Mouse (Mus musculus): ENCODE data around the gene Selenos.

Selenos gene

GRCm38 (mm10) chr7:66087652-66088051, 8.2 kb downstream of the Selenos start:
- DNase-seq, result no peak

GRCm38 (mm10) chr7:66088077-66088476, 8.6 kb downstream of the Selenos start:
- no peak for DNase-seq

DNA sequence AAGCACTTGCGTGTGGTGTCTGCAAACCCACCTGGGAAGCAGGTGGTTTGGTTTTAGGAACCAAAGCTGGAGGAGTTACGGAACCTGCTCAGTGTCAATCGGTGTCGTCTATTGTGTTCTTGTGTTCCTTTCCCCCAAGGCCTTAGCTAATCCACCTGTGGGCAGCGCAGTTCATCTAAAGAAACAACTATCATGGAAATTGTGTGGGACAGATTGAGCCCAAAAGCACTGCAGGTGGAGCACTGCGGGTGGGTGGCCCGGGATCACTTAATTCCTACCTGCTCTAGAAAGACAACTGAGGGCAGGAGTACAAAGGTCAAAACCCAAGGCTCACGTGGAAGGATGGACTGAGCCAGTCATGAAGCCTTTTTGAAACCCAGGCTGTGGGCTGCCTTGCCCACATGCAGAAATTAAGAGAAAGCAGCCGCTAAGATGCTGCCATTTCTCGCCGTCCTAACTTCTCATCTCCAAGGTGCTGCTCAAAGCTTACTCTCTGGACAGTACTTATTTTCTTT, 11.3 kb downstream of the Selenos start:
- no peak for DNase-seq

DNA sequence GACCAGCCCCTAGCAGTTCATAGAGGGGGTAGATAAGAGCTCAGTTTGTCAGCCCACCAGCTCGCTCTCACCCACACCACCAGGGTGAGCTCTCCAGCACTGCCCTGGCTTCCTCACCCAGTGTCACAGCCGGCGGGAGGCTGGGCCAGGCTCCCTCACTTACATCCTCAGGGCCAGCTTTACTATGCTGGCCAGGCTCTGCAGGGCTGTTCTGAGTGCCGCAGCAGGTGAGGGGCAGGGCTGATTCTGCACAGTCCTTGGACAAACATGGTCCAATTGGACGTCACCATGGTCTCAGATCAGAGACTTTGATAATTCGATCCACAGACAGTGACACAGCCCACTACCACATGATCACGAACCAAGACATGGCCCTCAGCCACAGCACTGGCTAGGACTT, 12.1 kb downstream of the Selenos start:
- no peak for DNase-seq

GRCm38 (mm10) chr7:66092656-66093055, 13.2 kb downstream of the Selenos start:
- DNase-seq, result peak; percentile 39

DNA sequence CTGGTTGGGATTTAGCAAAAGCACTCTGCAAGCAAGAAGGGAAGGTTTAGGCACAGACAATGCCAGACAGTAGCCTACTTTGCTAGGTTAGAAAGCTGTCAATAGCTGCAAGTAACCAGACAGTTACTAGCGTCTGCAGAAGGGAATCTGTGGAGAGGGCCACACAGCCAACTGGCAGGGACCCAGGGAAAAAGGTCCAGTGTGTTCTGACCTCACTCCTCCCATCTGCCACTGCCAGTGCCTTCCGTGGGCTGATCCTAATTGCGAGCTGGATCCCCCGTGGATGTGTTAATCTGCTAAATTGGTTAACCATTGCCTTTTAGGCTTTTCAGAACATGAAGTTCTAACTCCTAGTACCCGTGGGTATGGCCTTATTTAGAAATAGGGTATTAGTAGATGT, 14.7 kb downstream of the Selenos start:
- peak; percentile 58 for DNase-seq

GRCm38 (mm10) chr7:66098803-66099202, 19.4 kb downstream of the Selenos start:
- no peak for DNase-seq

GRCm38 (mm10) chr7:66101866-66102265, 22.4 kb downstream of the Selenos start:
- no peak for DNase-seq

DNA sequence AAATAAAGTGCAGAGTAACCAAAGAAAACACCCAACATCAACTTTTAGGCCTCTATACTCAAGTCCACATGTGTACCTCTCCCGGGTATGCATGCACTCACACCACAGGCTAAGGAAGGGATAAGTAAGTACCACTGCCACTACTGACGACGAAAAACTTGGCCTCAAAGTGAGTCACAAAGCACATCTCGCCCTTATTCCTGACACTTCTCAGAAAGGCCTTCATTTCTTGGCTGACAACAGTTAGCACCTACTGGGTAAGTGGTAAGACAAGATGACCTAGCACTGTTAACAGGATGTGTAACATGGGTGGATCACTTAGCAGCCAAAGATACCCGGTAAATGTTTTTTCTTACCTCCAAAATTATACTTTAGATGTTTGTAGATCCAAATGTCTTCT, 25.1 kb downstream of the Selenos start:
- DNase-seq, result no peak

DNA sequence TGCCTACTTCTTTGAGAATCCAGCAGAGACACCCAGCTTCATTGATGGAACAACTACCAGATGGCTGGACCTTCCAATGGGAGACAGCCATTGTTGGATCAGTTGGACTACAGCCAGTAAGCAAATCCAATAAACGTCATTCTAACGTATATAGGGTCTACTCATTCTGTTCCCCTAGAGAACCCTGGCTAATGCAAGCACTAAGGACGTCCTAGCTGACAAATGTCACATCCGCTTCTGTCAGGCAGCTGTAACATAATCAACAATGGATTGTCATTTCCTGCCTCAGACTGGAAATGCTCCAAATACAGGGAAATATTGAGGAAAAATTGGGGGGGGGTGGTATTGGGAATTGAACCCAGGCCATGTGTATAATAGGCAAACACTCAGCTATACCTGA, 26.3 kb downstream of the Selenos start:
- no peak for DNase-seq

GRCm38 (mm10) chr7:66106581-66107056, 27.2 kb downstream of the Selenos start:
- no peak for DNase-seq

- no peak for DNase-seq
Measured at GRCm38 (mm10) chr7:66107206-66107605, 27.8 kb downstream of the Selenos start.

DNA sequence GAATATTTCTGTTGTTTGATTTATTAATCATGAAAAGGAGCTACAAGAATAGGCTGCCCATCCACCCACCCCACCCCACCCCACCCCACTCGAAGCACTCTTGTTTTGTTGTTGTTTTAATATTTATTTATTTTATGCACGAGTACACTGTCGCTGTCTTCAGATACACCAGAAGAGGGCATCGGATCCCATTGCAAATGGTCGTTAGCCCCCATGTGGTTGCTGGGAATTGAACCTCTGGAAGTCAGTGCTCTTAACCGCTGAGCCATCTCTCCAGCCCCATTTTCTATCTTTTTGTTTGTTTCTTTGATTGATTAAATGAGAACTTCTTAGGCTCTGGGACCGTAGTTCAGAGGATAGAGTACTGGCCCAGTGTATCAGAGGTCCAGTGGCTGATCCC, 28.5 kb downstream of the Selenos start:
- no peak for DNase-seq

- peak; percentile 88 for DNase-seq
Measured at GRCm38 (mm10) chr7:66108961-66109854, 29.8 kb downstream of the Selenos start, which contains the start of gene Chsy1. Gene Chsy1, plus strand, starts transcription at chr7:66109515.

DNA sequence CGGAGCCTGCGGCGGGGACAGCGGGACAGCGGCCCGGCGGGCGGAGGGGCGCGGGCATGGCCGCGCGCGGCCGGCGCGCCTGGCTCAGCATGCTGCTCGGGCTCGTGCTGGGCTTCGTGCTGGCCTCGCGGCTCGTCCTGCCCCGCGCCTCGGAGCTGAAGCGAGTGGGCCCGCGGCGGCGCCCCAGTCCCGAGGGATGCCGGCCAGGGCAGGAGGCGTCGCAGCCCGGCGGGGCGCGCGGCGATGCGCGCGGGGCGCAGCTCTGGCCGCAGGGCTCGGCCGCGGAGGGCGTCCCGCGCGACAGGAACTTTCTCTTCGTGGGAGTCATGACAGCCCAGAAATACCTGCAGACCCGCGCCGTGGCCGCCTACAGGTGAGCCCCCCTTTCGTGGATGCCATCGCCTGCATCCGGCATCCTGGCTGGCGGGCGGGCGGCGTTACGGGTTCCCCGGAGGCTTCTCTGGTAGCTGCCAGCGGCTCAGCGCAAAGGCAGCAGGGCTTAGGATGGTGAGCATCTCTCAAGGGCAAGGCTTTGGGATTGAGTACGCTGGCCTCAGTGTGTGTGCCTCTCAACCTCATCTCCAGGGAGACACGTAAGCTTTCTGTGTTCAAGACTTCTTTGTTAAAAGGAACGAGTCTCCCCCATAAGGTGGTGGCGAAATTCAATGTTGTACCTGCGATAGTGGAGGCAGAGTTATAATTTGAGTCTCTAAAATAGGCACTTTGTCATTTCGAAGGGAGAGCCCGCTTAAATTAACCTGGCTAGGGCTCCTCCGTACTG, 30.6 kb downstream of the Selenos start:
- DNase-seq, result peak; percentile 56

GRCm38 (mm10) chr7:66110636-66111112, 31.2 kb downstream of the Selenos start:
- no peak for DNase-seq

- DNase-seq, result no peak
Measured at GRCm38 (mm10) chr7:66111211-66111610, 31.8 kb downstream of the Selenos start.

DNA sequence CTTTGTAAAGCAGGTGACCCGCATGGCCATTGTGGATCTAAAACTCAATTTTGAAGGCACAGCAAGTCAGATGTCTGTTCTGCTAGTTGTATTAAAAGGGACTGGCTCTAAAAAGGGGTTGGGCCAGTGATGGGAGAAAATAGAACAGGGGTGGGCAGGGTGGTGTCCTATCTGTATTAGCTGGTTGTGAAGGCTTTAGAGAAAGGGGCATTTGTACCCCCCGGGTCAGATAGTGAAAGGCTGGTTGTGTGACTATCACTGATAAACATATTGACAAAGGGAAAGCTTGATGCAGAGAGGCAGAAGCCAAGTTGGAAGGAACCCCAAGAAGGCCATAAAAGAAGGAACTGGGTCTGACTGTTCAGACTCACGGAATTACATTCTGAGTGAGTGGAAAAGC, 34.1 kb downstream of the Selenos start:
- DNase-seq, result no peak

DNA sequence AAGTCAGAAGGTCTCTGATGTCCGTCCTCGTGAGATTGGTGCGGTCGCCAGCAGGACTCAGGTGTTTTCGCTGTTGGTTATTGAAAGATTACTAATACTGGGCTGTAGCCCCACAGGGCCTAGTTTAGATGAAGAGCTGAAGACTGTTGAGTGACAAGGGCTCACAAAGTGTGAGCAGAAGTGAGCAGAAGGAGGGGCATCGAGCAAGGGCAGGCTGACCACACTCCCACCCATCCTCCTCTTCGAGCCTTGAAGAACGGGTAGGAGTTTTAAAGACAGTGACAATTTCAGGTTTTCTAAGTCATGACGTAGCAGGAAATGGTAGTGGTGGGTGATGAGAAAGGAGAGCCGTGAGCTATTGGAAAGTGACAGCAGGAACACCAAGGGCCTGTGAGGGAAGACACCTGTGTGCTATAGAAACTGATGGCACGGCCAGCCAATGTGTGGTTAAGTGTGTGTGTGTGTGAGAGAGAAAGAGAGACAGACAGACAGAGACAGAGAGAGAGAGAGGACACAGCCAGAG, 36.4 kb downstream of the Selenos start:
- no peak for DNase-seq

DNA sequence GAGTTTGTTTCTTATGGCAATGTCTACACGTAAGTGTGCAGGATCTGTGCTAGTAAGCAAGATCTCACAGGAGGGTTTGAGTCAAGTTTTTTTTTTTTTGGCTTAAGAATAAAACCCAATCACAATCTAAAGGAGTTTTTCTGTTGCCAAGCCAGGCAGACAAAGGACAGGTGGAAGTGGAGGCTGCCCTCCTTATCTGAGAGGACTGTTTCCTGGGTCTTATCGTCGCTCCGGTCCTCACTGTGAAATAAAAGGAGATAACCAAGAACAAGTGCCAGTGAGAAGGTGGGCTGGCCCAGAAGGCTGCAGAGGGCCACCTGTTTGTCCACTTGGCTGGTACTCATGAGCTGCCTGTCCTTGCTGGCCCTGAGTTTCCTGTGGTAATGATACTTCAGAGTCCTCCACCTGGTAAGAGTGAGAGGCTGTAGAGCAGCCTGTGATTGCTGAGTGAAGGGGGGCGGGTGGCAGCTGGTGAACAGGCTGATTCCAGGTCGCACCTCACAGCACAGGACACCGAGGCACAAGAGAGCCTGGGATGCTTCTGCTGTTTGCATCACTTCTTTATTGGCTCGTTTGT, 37.5 kb downstream of the Selenos start:
- DNase-seq, result no peak

DNA sequence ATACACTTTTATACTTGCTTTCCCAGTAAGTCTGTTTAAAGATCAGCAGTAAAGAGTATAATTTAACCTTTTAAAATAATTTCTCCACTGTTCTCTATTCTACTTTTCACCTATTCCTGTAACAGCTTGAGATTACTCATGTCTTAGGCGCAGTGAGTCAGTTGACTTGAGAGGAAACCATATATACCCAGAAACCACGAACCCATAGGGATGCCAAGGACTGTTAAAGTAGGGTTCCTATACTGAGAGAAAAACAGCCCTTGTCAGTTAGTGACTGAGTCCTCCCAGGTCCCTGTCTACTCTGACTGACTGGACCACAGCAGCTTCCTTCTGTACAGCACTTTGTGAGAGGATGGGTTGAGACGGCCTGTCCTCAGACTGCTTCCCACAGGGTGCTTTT, 38.6 kb downstream of the Selenos start:
- DNase-seq, result no peak

GRCm38 (mm10) chr7:66118796-66119195, 39.3 kb downstream of the Selenos start:
- no peak for DNase-seq

DNA sequence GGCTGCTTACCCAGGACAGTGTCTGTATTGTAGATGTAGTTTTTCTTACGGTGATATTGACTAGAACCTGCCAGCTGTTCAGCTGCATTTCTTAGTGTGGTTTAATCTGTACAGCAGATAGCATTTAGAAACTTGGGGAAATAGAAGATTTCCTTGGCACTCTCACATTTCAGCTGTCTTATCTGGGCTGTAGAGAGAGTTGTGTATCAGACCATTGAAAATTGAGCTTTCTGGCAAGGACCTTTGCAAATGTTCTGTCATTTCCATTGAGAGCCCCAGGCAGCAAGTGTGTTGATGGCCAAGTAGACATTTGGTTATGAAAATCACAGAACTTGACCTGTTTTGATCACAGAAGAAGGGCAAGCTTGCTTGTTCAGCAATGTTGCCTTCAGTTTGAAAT, 40.7 kb downstream of the Selenos start:
- DNase-seq, result peak; percentile 74

Measured in cerebellum, adult 9-11 months (tissue).